17 mouse cellular contexts compared by ENCODE assay signal in the genomic region with DNA sequence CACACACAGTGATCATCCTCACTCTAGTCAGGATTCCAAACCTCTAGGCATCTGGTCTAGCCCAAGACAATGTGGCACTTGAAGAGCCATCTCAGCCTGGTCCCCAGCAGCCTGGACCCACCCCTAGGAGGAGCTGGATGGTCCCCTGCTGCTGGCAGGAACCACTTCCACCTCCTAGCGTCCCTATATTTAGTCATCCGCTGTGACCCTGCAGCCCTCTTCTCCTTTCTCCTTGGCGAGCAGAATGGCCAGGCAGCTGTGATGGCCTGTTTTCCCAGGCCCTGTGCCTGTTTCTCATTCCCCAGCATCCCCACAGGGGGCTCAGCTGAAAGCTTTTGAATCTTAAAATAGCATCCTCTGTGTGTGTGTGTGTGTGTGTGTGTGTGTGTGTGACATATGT. TPM values are rescaled to one million over a fixed set of nuclear protein-coding genes. Genes with fewer than 3 reads are reported as not detected.
A peak's percentile ranks its signal among the peaks of the same experiment; 100 is the strongest.
DNase-seq lines count a peak whose midpoint lies in the region; ATAC-seq and TF ChIP-seq lines count a peak whose summit lies in the region.
"Had no signal": no experiment of that assay in that cellular context is flagged by ENCODE, and none has a peak within 500 bp of the region (broad histone marks: within the 10 kb centered on the region; RNA-seq: fewer than 3 reads in every experiment).

No protein-coding gene starts in this region.

- TF ChIP-seq EP300 in lung, postnatal 0 days (IDR thresholded peaks at IDR 0.05), result no peak
- no peak for TF ChIP-seq EP300 in stomach, postnatal 0 days (optimal IDR thresholded peaks at IDR 0.05)

- intact Hi-C loops in gastrocnemius, postnatal 14 days (cut with DNase I; ENCODE audit: low total_unique reads), result no loop called here

- no peak overlapping the region for H3K4me2 ChIP-seq in lung, postnatal 0 days (replicated peaks; ENCODE audit: low read depth, low read length)
- no peak overlapping the region for H3K4me2 ChIP-seq in heart, embryonic 12.5 days
- no peak overlapping the region for H3K4me2 ChIP-seq in stomach, postnatal 0 days (replicated peaks; ENCODE audit: low read depth)
- H3K4me2 ChIP-seq in liver, embryonic 11.5 days, result no peak overlapping the region
- H3K4me2 ChIP-seq: forebrain, embryonic 15.5 days; hindbrain, embryonic 12.5 days; kidney, embryonic 15.5 days had no signal

- H3K4me1 ChIP-seq in lung, postnatal 0 days (ENCODE audit: insufficient read depth, low read depth, low read length), result peaks cover 12% of the 10 kb centered on the region; the same call in 1 of the 2 replicates
- H3K4me1 ChIP-seq in heart, embryonic 12.5 days (replicated peaks), result peaks cover 38% of the 10 kb centered on the region
- H3K4me1 ChIP-seq in stomach, postnatal 0 days (replicated peaks; ENCODE audit: control insufficient read depth, insufficient read depth), result no peaks in the 10 kb centered on the region
- H3K4me1 ChIP-seq in liver, embryonic 11.5 days (replicated peaks; ENCODE audit: control insufficient read depth, insufficient read depth, low read length), result no peaks in the 10 kb centered on the region
- H3K4me1 ChIP-seq: forebrain, embryonic 15.5 days had no signal

- no peak overlapping the region for H3K4me3 ChIP-seq in lung, postnatal 0 days (ENCODE audit: low read depth, low read length)
- no peak overlapping the region for H3K4me3 ChIP-seq in heart, embryonic 12.5 days
- no peak overlapping the region for H3K4me3 ChIP-seq in stomach, postnatal 0 days (ENCODE audit: low read depth, low read length)
- H3K4me3 ChIP-seq in liver, embryonic 11.5 days (ENCODE audit: low read depth, low read length), result no peak overlapping the region
- H3K4me3 ChIP-seq: forebrain, embryonic 15.5 days; hindbrain, embryonic 12.5 days; kidney, embryonic 15.5 days had no signal

- no peak for ATAC-seq in lung, postnatal 0 days
- no peak for ATAC-seq in heart, embryonic 12.5 days (ENCODE audit: insufficient number of reproducible peaks, low FRiP score)
- ATAC-seq in stomach, postnatal 0 days (ENCODE audit: low FRiP score, low TSS enrichment), result no peak
- no peak for ATAC-seq in liver, embryonic 11.5 days (replicated peaks; ENCODE audit: low FRiP score)
- ATAC-seq: forebrain, embryonic 15.5 days had no signal

- peak; percentile 22 for TF ChIP-seq CTCF in lung, postnatal 0 days (IDR thresholded peaks at IDR 0.05)
- TF ChIP-seq CTCF in stomach, postnatal 0 days (IDR thresholded peaks at IDR 0.05; ENCODE audit: low read depth), result peak; percentile 29

- no peaks in the 10 kb centered on the region for H3K36me3 ChIP-seq in lung, postnatal 0 days (ENCODE audit: insufficient read depth, low read length)
- H3K36me3 ChIP-seq in heart, embryonic 12.5 days, result no peaks in the 10 kb centered on the region
- no peaks in the 10 kb centered on the region for H3K36me3 ChIP-seq in stomach, postnatal 0 days (ENCODE audit: control insufficient read depth, insufficient read depth, low read length)
- no peaks in the 10 kb centered on the region for H3K36me3 ChIP-seq in liver, embryonic 11.5 days (ENCODE audit: control insufficient read depth, insufficient read depth, low read length)
- H3K36me3 ChIP-seq: forebrain, embryonic 15.5 days; G1E; hindbrain, embryonic 12.5 days; kidney, embryonic 15.5 days had no signal

- no peak overlapping the region for H3K9ac ChIP-seq in lung, postnatal 0 days (replicated peaks; ENCODE audit: low read depth)
- H3K9ac ChIP-seq in heart, embryonic 12.5 days, result no peak overlapping the region
- H3K9ac ChIP-seq in stomach, postnatal 0 days (ENCODE audit: low read length), result no peak overlapping the region
- H3K9ac ChIP-seq in liver, embryonic 11.5 days (ENCODE audit: low read depth, low read length), result no peak overlapping the region
- H3K9ac ChIP-seq: forebrain, embryonic 15.5 days; hindbrain, embryonic 12.5 days; kidney, embryonic 15.5 days; liver, embryonic 14.5 days had no signal

- 52% methylated on average over 3 of the region's 3 CpGs for WGBS in lung, postnatal 0 days
- 34% methylated on average over 3 of the region's 3 CpGs for WGBS in heart, embryonic 12.5 days
- WGBS in stomach, postnatal 0 days, result 39% methylated on average over 3 of the region's 3 CpGs
- WGBS in liver, embryonic 11.5 days, result 34% methylated on average over 3 of the region's 3 CpGs

- H3K9me3 ChIP-seq in lung, postnatal 0 days (ENCODE audit: low read length), result no peaks in the 10 kb centered on the region
- H3K9me3 ChIP-seq in heart, embryonic 12.5 days (replicated peaks), result no peaks in the 10 kb centered on the region
- H3K9me3 ChIP-seq in stomach, postnatal 0 days (ENCODE audit: control insufficient read depth, low read length), result no peaks in the 10 kb centered on the region
- no peaks in the 10 kb centered on the region for H3K9me3 ChIP-seq in liver, embryonic 11.5 days (ENCODE audit: control insufficient read depth, low read length)
- H3K9me3 ChIP-seq: forebrain, embryonic 15.5 days; G1E; hindbrain, embryonic 12.5 days; kidney, embryonic 15.5 days had no signal

- no peak overlapping the region for H3K27ac ChIP-seq in lung, postnatal 0 days (ENCODE audit: low read length)
- H3K27ac ChIP-seq in heart, embryonic 12.5 days (ENCODE audit: poor library complexity, severe bottlenecking), result peak overlapping the region; percentile 45
- no peak overlapping the region for H3K27ac ChIP-seq in stomach, postnatal 0 days (replicated peaks)
- no peak overlapping the region for H3K27ac ChIP-seq in liver, embryonic 11.5 days (ENCODE audit: low read depth, low read length)
- H3K27ac ChIP-seq: forebrain, embryonic 15.5 days; hindbrain, embryonic 12.5 days; kidney, embryonic 15.5 days; liver, embryonic 14.5 days had no signal

- DNase-seq in gastrocnemius, postnatal 14 days, result peak; percentile 51
- DNase-seq in gastrocnemius, adult 18-20 months (ENCODE audit: low spot score), result no peak
- no peak for DNase-seq in lung, postnatal 0 days (ENCODE audit: low spot score)
- DNase-seq in lung, postnatal 14 days, result no peak
- DNase-seq in stomach, postnatal 0 days (ENCODE audit: low spot score), result no peak
- DNase-seq in cerebellum, adult 9-11 months, result no peak
- no peak for DNase-seq in liver, embryonic 11.5 days (ENCODE audit: low spot score)
- DNase-seq: B cell, adult 2 months; cerebellum, adult 18-20 months; right cerebral cortex, postnatal 4 days; thymus, postnatal 14 days had no signal

- no peaks in the 10 kb centered on the region for H3K27me3 ChIP-seq in lung, postnatal 0 days (replicated peaks; ENCODE audit: insufficient read depth, low read length)
- no peaks in the 10 kb centered on the region for H3K27me3 ChIP-seq in heart, embryonic 12.5 days (replicated peaks)
- H3K27me3 ChIP-seq in stomach, postnatal 0 days (ENCODE audit: control insufficient read depth, insufficient read depth, low read length), result no peaks in the 10 kb centered on the region
- no peaks in the 10 kb centered on the region for H3K27me3 ChIP-seq in liver, embryonic 11.5 days (replicated peaks; ENCODE audit: control insufficient read depth, insufficient read depth, low read length)
- H3K27me3 ChIP-seq: forebrain, embryonic 15.5 days; hindbrain, embryonic 12.5 days; kidney, embryonic 15.5 days had no signal

RNA-seq across cellular contexts. Expression of a gene that starts 59.8 kb away (rescaled TPM):
- 1 to 10 TPM; 3.5 to 6.9 TPM for total RNA-seq in gastrocnemius, postnatal 14 days (2021)
- 1 to 10 TPM; 2.6 to 8.1 TPM for total RNA-seq in gastrocnemius, adult 18-20 months (2021)
- polyA plus RNA-seq in lung, postnatal 0 days (2015; fragmentation: Nextera tagmentation; extraction: Ambion mirVana), result 5.7 and 6.4 TPM in 2 replicates
- 7.5 TPM in 2 replicates for polyA plus RNA-seq in heart, embryonic 12.5 days (2016; fragmentation: Nextera tagmentation; extraction: Ambion mirVana)
- 3.6 and 6.0 TPM in 2 replicates for polyA plus RNA-seq in stomach, postnatal 0 days (2015; fragmentation: Nextera tagmentation; extraction: Ambion mirVana)
- 17.1 and 21.0 TPM in 2 replicates for polyA plus RNA-seq in liver, embryonic 11.5 days (2014; fragmentation: Nextera tagmentation; extraction: Ambion mirVana)
- polyA plus RNA-seq: G1E had no signal
